Mouse (Mus musculus): ENCODE measurements around the gene Eid3.
A peak's percentile ranks its signal among the peaks of the same experiment; 100 is the strongest.

Gene Eid3

GRCm38 (mm10) chr10:82866356-82866755 is at the start of gene Eid3:
Eid3 (plus strand) TSS chr10:82866626.
- DNase-seq (ENCODE audit: low read depth, low spot score), result no peak

- no peak for DNase-seq (ENCODE audit: low read depth, low spot score)
These were observed 48.9 kb upstream of the Eid3 start for GRCm38 (mm10) chr10:82817514-82817913.

- DNase-seq (ENCODE audit: low read depth, low spot score), result no peak
These were observed 48.5 kb upstream of the Eid3 start for GRCm38 (mm10) chr10:82817936-82818335.

GRCm38 (mm10) chr10:82818661-82819060 is 47.8 kb upstream of the Eid3 start:
- no peak for DNase-seq (ENCODE audit: low read depth, low spot score)

- DNase-seq (ENCODE audit: low read depth, low spot score), result no peak
These were observed 43.2 kb upstream of the Eid3 start for GRCm38 (mm10) chr10:82823108-82823778.

GRCm38 (mm10) chr10:82823779-82824177 is 42.6 kb upstream of the Eid3 start:
- no peak for DNase-seq (ENCODE audit: low read depth, low spot score)

- DNase-seq (ENCODE audit: low read depth, low spot score), result no peak
These were observed 41.9 kb upstream of the Eid3 start for GRCm38 (mm10) chr10:82824541-82824940.

- no peak for DNase-seq (ENCODE audit: low read depth, low spot score)
These were observed 39.9 kb upstream of the Eid3 start for GRCm38 (mm10) chr10:82826516-82826915.

GRCm38 (mm10) chr10:82833926-82834325 is 32.5 kb upstream of the Eid3 start, which contains the start of gene Txnrd1:
Txnrd1 (plus strand) TSS chr10:82833951.
- DNase-seq (ENCODE audit: low read depth, low spot score), result no peak

GRCm38 (mm10) chr10:82835898-82836297 is 30.5 kb upstream of the Eid3 start:
- DNase-seq (ENCODE audit: low read depth, low spot score), result no peak

GRCm38 (mm10) chr10:82838390-82838789 is 28.0 kb upstream of the Eid3 start:
- no peak for DNase-seq (ENCODE audit: low read depth, low spot score)

- peak; percentile 43 for DNase-seq (ENCODE audit: low read depth, low spot score)
These were observed 22.3 kb upstream of the Eid3 start for GRCm38 (mm10) chr10:82844090-82844489.

- DNase-seq (ENCODE audit: low read depth, low spot score), result no peak
These were observed 21.7 kb upstream of the Eid3 start for GRCm38 (mm10) chr10:82844731-82845130.

GRCm38 (mm10) chr10:82847821-82848459 is 18.5 kb upstream of the Eid3 start:
- DNase-seq (ENCODE audit: low read depth, low spot score), result no peak

- peak; percentile 53 for DNase-seq (ENCODE audit: low read depth, low spot score)
These were observed 16.6 kb upstream of the Eid3 start for GRCm38 (mm10) chr10:82849686-82850353.

- no peak for DNase-seq (ENCODE audit: low read depth, low spot score)
These were observed 16.1 kb upstream of the Eid3 start for GRCm38 (mm10) chr10:82850354-82850752.

- no peak for DNase-seq (ENCODE audit: low read depth, low spot score)
These were observed 14.7 kb upstream of the Eid3 start for GRCm38 (mm10) chr10:82851751-82852150.

- no peak for DNase-seq (ENCODE audit: low read depth, low spot score)
These were observed 8.3 kb upstream of the Eid3 start for GRCm38 (mm10) chr10:82858032-82858680.

GRCm38 (mm10) chr10:82858691-82859532 is 7.5 kb upstream of the Eid3 start:
- peak; percentile 85 for DNase-seq (ENCODE audit: low read depth, low spot score)

- DNase-seq (ENCODE audit: low read depth, low spot score), result peak; percentile 49
These were observed 6.9 kb upstream of the Eid3 start for GRCm38 (mm10) chr10:82859533-82859915.

- peak; percentile 72 for DNase-seq (ENCODE audit: low read depth, low spot score)
These were observed 6.1 kb upstream of the Eid3 start for GRCm38 (mm10) chr10:82860181-82860928.

Data from forelimb bud, embryonic 11.5 days (tissue).